Mouse (Mus musculus) spleen, adult 2 months (tissue): Measurements from ENCODE around the gene H2-M10.2. TPM values are rescaled to one million over a fixed set of nuclear protein-coding genes. Genes with fewer than 3 reads are reported as not detected.
A peak's percentile ranks its signal among the peaks of the same experiment; 100 is the strongest.

Experiments
- DNase-seq, 2 experiments: peaks; one replicate each; pipeline versions ENCODE4 v3.0.0 to v3.0.0-alpha.2; 2012 to 2021; ENCODE audit warnings: low spot score in 2 of 2, low read depth in 1 of 2
- H3K27ac ChIP-seq: fragments of 200-500 bp; 2 replicates; pipeline ENCODE4 v1.5.1; 2012; ENCODE audit warnings: low read length, inconsistent platforms; ENCODE audit not compliant: insufficient read depth
- H3K27me3 ChIP-seq: fragments of 200-500 bp; 2 replicates; pipeline ENCODE4 v1.6.1; 2012; ENCODE audit warnings: mild to moderate bottlenecking, moderate library complexity, low read length, inconsistent platforms; ENCODE audit not compliant: control insufficient read depth, insufficient read depth
- H3K36me3 ChIP-seq: fragments of 200-500 bp; 2 replicates; pipeline ENCODE4 v1.6.1; 2012; ENCODE audit warnings: mild to moderate bottlenecking, low read length, inconsistent platforms; ENCODE audit not compliant: control insufficient read depth, insufficient read depth
- H3K4me1 ChIP-seq: fragments of 200-500 bp; 2 replicates; pipeline ENCODE4 v1.6.1; 2011; ENCODE audit warnings: inconsistent platforms; ENCODE audit not compliant: control insufficient read depth, insufficient read depth, insufficient read length
- H3K4me3 ChIP-seq: fragments of 200-500 bp; 2 replicates; pipeline ENCODE4 v1.5.1; 2011; ENCODE audit warnings: mild to moderate bottlenecking, inconsistent platforms; ENCODE audit not compliant: insufficient read depth, insufficient read length; ENCODE audit errors: extremely low read depth
- CTCF ChIP-seq: fragments of 200-500 bp; IDR thresholded peaks from 2 replicates; pipeline ENCODE4 v1.5.1; 2011; ENCODE audit warnings: mild to moderate bottlenecking, inconsistent platforms; ENCODE audit not compliant: insufficient read depth, insufficient read length, insufficient replicate concordance; ENCODE audit errors: extremely low read depth
- POLR2A ChIP-seq: fragments of 200-500 bp; IDR thresholded peaks from 2 replicates; pipeline ENCODE4 v1.6.1; 2011; ENCODE audit warnings: low read depth, low read length, inconsistent platforms
- WGBS: fragments of 180-500 bp; shearing (Covaris S2); methylation state at CpG from one replicate; pipeline ENCODE4 v1.1.7; 2018; 5-methylcytosine and 5-hydroxymethylcytosine counted together
- polyA plus RNA-seq: library from polyadenylated mRNA; depleted of rRNA; stranded (reverse); fragments of >200 nt; gene quantifications from 2 replicates; pipeline ENCODE4 v1.2.3, GENCODE M21; 2012

Gene H2-M10.2
- polyA plus RNA-seq, 1 experiment: not detected

GRCm38 (mm10) chr17:36281521-36282245 lies 4.6 kb downstream of the H2-M10.2 start:
- TF ChIP-seq CTCF (no peak), POLR2A (no peak)
- H3K27ac ChIP-seq: no peak overlapping the region
- 97% methylated on average over 4 of the region's 4 CpGs for WGBS
- peaks cover 7% of the 10 kb centered on the region; the same call in 1 of the 2 replicates for H3K36me3 ChIP-seq
- H3K27me3 ChIP-seq: no peaks in the 10 kb centered on the region
- no peaks in the 10 kb centered on the region for H3K4me1 ChIP-seq
- no peak overlapping the region for H3K4me3 ChIP-seq
- DNase-seq: no peak

GRCm38 (mm10) chr17:36274776-36275175 lies 11.5 kb downstream of the H2-M10.2 start:
- 86% methylated on average over 4 of the region's 4 CpGs for WGBS

GRCm38 (mm10) chr17:36273796-36274195 lies 12.5 kb downstream of the H2-M10.2 start:
- no peak for TF ChIP-seq CTCF
- no peak for TF ChIP-seq POLR2A
- peaks cover 15% of the 10 kb centered on the region; the same call in 1 of the 2 replicates for H3K4me1 ChIP-seq
- H3K27ac ChIP-seq: no peak overlapping the region
- no peak for DNase-seq
- peaks cover under 1% of the 10 kb centered on the region; the same call in 1 of the 2 replicates for H3K36me3 ChIP-seq
- H3K4me3 ChIP-seq: no peak overlapping the region
- 45% methylated on average over 4 of the region's 4 CpGs for WGBS
- no peaks in the 10 kb centered on the region for H3K27me3 ChIP-seq

More at GRCm38 (mm10) chr17:36274776-36275175, 11.5 kb downstream of the H2-M10.2 start:
- TF ChIP-seq POLR2A (no peak), CTCF (no peak)
- no peak for DNase-seq
- no peaks in the 10 kb centered on the region for H3K27me3 ChIP-seq
- peaks cover 15% of the 10 kb centered on the region; the same call in 1 of the 2 replicates for H3K4me1 ChIP-seq
- H3K36me3 ChIP-seq: peaks cover 2% of the 10 kb centered on the region; the same call in 1 of the 2 replicates
- H3K27ac ChIP-seq: no peak overlapping the region
- H3K4me3 ChIP-seq: no peak overlapping the region

- no peak for DNase-seq
- H3K4me3 ChIP-seq: no peak overlapping the region
- WGBS: 79% methylated on average over 9 of the region's 9 CpGs
- peaks cover 4% of the 10 kb centered on the region for H3K36me3 ChIP-seq
- peaks cover 15% of the 10 kb centered on the region; the same call in 1 of the 2 replicates for H3K4me1 ChIP-seq
- H3K27ac ChIP-seq: no peak overlapping the region
- TF ChIP-seq POLR2A (no peak), CTCF (no peak)
- no peaks in the 10 kb centered on the region for H3K27me3 ChIP-seq
Observed at GRCm38 (mm10) chr17:36272643-36273366, 13.5 kb downstream of the H2-M10.2 start.

DNA sequence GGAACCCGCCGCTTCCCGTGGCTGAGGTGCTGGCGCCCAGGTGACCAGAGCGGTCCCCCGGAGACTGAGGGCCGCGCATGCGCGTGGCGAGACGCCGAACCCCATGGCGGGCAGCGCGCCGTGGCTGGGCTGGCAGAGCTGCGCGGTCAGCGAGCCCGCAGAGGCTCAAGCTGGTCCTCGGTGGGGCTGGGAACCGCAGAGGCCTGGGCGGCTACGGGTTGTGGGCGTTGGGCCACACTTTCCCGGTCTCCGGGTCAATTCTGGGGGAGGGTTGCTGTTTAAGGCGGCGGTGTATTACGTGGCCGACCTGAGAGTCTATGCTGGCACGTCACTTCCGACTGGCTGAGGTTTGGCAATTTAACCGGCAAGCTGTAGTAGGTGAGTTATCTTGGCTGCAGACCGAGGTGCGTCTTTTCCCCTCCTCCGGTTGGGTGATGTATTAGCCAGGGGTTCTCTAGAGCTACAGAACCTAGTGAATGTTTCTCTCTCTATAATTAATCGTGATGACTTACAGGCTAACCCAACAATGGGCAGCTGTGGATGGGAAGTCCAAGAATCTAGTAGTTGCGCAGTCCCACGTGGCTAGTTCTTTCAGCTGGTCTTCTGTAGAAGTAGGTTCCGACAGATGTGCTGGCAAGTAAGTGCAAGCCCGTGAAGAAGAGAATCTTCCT lies 14.6 kb downstream of the H2-M10.2 start, which contains the start of gene Trim39:
Trim39 (minus strand) TSS at position 662 of the 671 bp plus-strand sequence.
- peak; percentile 69 to 86 for DNase-seq
- Histone ChIP-seq H3K4me3 (peak within 1 kb of the TSS; percentile 99), H3K4me1 (peaks cover 15% of the 10 kb centered on the region; the same call in 1 of the 2 replicates), H3K36me3 (peaks cover 7% of the 10 kb centered on the region), H3K27ac (peak within 1 kb of the TSS; percentile 99), H3K27me3 (no peaks in the 10 kb centered on the region)
- no peak; the same call in none of the 2 replicates for TF ChIP-seq POLR2A
- TF ChIP-seq CTCF: no peak
- WGBS: 1% methylated on average over 41 of the region's 43 CpGs

DNA sequence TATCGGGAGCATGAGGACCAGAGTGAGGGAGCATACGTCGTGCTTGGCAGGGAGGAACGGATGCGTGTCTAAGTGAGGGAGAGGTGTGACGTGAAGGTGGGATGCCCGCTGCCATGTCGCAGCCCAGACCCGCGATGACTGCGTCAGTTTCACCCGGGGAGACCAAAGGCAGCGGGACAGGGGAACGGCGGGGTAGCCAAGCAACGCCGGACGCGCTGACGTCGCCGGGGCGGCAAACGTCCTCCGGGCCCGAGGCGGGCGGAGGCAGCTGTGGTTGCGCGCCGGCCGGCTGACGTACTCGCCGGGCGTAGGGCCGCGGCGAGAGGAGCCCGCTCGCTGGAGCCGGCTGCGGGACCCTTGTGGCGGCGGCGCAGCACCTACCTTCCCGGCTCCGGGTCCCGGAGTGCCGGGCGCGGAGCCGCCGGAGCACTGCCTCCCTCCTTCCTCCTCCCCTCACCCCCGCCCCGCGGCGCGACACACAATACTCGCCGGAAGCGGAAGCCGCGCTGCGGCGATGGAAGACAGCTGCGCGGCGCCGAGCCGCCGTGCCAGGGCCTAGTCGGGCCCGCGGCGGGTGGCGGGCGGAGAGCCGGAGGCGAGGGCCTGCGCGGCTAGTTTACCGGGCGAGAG lies 15.2 kb downstream of the H2-M10.2 start:
- TF ChIP-seq CTCF (no peak), POLR2A (peak; percentile 0; the same call in 1 of the 2 replicates)
- WGBS: under 1% methylated on average over 77 of the region's 84 CpGs
- DNase-seq: peak; percentile 82 to 86
- peaks cover 15% of the 10 kb centered on the region; the same call in 1 of the 2 replicates for H3K4me1 ChIP-seq
- peaks cover 7% of the 10 kb centered on the region for H3K36me3 ChIP-seq
- H3K27me3 ChIP-seq: no peaks in the 10 kb centered on the region
- H3K4me3 ChIP-seq: peak overlapping the region; percentile 99
- H3K27ac ChIP-seq: peak overlapping the region; percentile 99
